Mouse (Mus musculus): ENCODE data around the gene Pola2. TPM values are rescaled to one million over a fixed set of nuclear protein-coding genes. Genes with fewer than 3 reads are reported as not detected.
A peak's percentile ranks its signal among the peaks of the same experiment; 100 is the strongest.

The Pola2 gene
- polyA plus RNA-seq, 1 experiment from 2014 or later = 19.4 TPM

DNA sequence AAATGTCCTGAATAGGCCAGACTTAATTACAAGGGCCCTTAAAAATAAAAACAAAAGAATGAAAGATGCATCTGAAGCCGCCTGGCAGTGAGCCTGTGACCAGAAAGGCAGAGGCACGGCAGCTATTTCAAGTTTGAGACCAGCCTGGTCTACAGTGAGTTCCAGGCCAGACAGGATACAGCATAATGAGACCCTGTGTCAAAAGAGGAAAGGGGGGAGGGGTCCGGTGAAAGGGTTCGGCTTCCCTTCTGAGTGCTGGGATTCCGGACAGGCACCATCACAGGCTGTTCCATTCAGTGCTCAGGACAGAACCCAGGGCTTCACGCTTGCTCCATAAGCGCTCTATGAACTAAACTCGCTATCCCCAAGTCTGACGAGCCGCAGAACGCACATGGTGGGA, 37.0 kb downstream of the Pola2 start:
- Histone ChIP-seq H3K36me3 (ENCODE audit: control insufficient read depth, insufficient read depth, low read length) (no peaks in the 10 kb centered on the region), H3K4me3 (ENCODE audit: low read depth, low read length) (no peak overlapping the region), H3K9me3 (replicated peaks; ENCODE audit: control insufficient read depth, low read length, poor library complexity, severe bottlenecking) (no peaks in the 10 kb centered on the region), H3K27ac (ENCODE audit: low read length) (no peak overlapping the region), H3K4me2 (ENCODE audit: low read length) (no peak overlapping the region), H3K9ac (ENCODE audit: low read depth, low read length) (no peak overlapping the region), H3K4me1 (ENCODE audit: control insufficient read depth, insufficient read depth, low read length) (peaks cover 13% of the 10 kb centered on the region), H3K27me3 (ENCODE audit: control insufficient read depth, insufficient read depth, low read depth, low read length) (no peaks in the 10 kb centered on the region)
- 73% methylated on average over 11 of the region's 11 CpGs for WGBS
- ATAC-seq = no peak

DNA sequence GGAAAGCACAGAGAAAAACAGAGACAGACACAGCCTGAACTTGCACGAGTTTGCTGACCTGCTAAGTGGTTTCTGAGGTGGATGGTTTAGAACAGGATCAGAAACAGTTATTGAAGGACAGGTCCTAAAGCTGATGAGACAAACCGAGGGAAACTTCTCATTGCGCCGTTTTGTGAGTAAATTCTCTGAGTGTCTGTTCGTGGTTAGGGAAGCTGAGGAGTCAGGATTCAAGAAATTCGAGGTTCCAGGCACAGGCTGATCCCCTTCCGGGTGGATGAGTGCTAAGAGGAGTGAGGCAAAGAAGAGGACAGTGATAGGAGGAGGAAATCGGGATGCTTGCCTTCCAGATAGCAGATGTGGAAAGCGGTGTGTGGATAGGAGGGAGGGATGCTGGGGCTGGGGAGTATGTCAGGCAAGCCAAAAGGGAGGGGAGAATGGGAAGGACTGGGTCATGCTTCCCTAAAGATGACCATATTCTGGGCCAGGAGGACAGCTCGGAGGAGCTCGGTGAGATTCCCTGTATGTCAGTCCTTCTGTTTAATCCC, 38.6 kb downstream of the Pola2 start:
- no peak for ATAC-seq
- Histone ChIP-seq H3K27ac (ENCODE audit: low read length) (peak overlapping the region; percentile 69), H3K36me3 (ENCODE audit: control insufficient read depth, insufficient read depth, low read length) (no peaks in the 10 kb centered on the region), H3K4me1 (ENCODE audit: control insufficient read depth, insufficient read depth, low read length) (peaks cover 17% of the 10 kb centered on the region), H3K4me3 (ENCODE audit: low read depth, low read length) (peak overlapping the region; percentile 74), H3K27me3 (ENCODE audit: control insufficient read depth, insufficient read depth, low read depth, low read length) (no peaks in the 10 kb centered on the region), H3K9ac (ENCODE audit: low read depth, low read length) (peak overlapping the region; percentile 79), H3K4me2 (ENCODE audit: low read length) (peak overlapping the region; percentile 67), H3K9me3 (replicated peaks; ENCODE audit: control insufficient read depth, low read length, poor library complexity, severe bottlenecking) (no peaks in the 10 kb centered on the region)
- 27% methylated on average over 11 of the region's 11 CpGs for WGBS

DNA sequence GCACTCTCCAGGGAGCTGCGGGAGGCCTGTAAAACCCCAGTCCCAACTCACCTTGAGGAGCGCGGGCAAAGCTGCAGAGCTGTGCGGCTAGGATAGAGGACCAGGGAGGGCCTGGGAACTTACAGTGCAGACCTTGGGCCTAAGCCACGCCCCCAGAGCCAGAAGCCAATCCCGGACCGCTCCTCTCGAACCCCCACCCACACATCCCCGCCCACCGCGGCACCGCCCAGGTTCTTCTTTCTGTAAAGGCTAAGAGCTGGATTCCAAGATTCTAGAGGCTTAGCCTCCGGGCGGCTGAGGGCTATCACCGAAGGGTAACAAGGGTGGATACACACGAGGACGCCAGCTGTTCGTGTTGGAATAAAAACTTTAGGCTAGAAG, 39.3 kb downstream of the Pola2 start, which contains the start of gene Cdc42ep2:
Gene Cdc42ep2 (minus strand): TSS at position 104 of the 381 bp plus-strand sequence.
- Histone ChIP-seq H3K9me3 (replicated peaks; ENCODE audit: control insufficient read depth, low read length, poor library complexity, severe bottlenecking) (no peaks in the 10 kb centered on the region), H3K9ac (ENCODE audit: low read depth, low read length) (peak within 1 kb of the TSS; percentile 79), H3K27me3 (ENCODE audit: control insufficient read depth, insufficient read depth, low read depth, low read length) (no peaks in the 10 kb centered on the region), H3K36me3 (ENCODE audit: control insufficient read depth, insufficient read depth, low read length) (no peaks in the 10 kb centered on the region), H3K4me2 (ENCODE audit: low read length) (peak within 1 kb of the TSS; percentile 67), H3K4me3 (ENCODE audit: low read depth, low read length) (peak within 1 kb of the TSS; percentile 74), H3K4me1 (ENCODE audit: control insufficient read depth, insufficient read depth, low read length) (peaks cover 17% of the 10 kb centered on the region), H3K27ac (ENCODE audit: low read length) (peak within 1 kb of the TSS; percentile 69)
- peak; percentile 95 for ATAC-seq
- WGBS = under 1% methylated on average over 18 of the region's 18 CpGs

DNA sequence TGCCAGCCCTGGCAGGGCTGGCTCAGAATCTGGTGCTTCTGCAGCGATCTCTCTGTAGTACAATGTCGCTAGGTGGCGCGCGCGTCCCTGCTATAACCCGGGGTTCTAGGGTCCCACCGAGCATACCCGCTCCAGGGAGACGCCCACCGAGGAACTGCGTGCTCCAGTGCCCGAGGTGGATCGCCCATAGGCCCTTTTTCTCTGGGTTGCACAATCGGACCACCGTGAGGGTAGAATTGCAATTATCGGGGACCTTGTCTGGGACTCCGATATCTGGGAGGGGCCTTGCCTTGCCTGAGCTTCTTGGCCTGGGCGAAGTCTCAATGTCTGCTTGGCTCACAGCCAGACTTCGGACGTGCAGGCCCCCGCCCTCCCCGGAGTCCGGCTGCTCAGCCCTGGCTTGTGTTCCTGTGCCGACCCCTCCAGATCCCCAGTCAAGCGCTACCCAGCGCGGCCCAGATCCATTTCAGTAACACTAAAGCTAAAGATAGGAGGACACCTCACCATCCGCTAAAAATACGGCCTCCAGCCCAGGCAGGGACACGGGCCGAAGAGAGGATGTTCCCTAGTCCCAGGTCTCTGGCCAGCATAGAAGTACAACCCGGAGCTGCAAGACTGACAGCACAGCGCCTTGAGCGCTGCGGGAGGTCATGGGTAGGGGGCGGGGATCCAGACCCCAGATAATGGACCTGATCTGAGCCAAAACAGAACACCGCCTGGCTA, 39.9 kb downstream of the Pola2 start:
- ATAC-seq = peak; percentile 89
- peak overlapping the region; percentile 79 for H3K9ac ChIP-seq (ENCODE audit: low read depth, low read length)
- peak overlapping the region; percentile 69 for H3K27ac ChIP-seq (ENCODE audit: low read length)
- no peaks in the 10 kb centered on the region for H3K27me3 ChIP-seq (ENCODE audit: control insufficient read depth, insufficient read depth, low read depth, low read length)
- H3K4me3 ChIP-seq (ENCODE audit: low read depth, low read length) = peak overlapping the region; percentile 74
- H3K4me2 ChIP-seq (ENCODE audit: low read length) = peak overlapping the region; percentile 67
- H3K36me3 ChIP-seq (ENCODE audit: control insufficient read depth, insufficient read depth, low read length) = no peaks in the 10 kb centered on the region
- H3K4me1 ChIP-seq (ENCODE audit: control insufficient read depth, insufficient read depth, low read length) = peaks cover 17% of the 10 kb centered on the region
- under 1% methylated on average over 38 of the region's 38 CpGs for WGBS
- no peaks in the 10 kb centered on the region for H3K9me3 ChIP-seq (replicated peaks; ENCODE audit: control insufficient read depth, low read length, poor library complexity, severe bottlenecking)

DNA sequence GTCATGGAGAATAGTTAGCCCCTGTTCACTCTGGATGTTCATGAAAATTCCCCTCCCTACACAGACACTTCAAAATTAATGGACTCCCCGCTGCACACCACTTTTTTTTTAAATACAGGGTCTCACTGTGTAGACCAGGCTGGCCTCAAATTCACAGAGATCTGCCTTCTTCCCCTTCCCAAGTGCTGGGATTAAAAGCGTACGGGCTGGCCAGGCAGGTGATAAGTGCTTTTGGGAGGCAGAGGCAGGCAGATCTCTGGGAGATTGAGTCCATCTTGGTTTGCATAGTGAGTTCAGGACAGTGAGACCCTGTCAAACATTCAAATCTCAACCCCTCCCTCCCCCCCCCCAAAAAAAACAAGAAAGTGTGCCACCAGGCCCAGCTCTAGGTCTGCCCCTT, 41.0 kb downstream of the Pola2 start:
- no peak overlapping the region for H3K9ac ChIP-seq (ENCODE audit: low read depth, low read length)
- no peak overlapping the region for H3K4me3 ChIP-seq (ENCODE audit: low read depth, low read length)
- H3K27me3 ChIP-seq (ENCODE audit: control insufficient read depth, insufficient read depth, low read depth, low read length) = no peaks in the 10 kb centered on the region
- no peak for ATAC-seq
- WGBS = 93% methylated on average over 3 of the region's 3 CpGs
- H3K27ac ChIP-seq (ENCODE audit: low read length) = no peak overlapping the region
- peaks cover 17% of the 10 kb centered on the region for H3K4me1 ChIP-seq (ENCODE audit: control insufficient read depth, insufficient read depth, low read length)
- no peak overlapping the region for H3K4me2 ChIP-seq (ENCODE audit: low read length)
- H3K9me3 ChIP-seq (replicated peaks; ENCODE audit: control insufficient read depth, low read length, poor library complexity, severe bottlenecking) = no peaks in the 10 kb centered on the region
- H3K36me3 ChIP-seq (ENCODE audit: control insufficient read depth, insufficient read depth, low read length) = peaks cover 7% of the 10 kb centered on the region

DNA sequence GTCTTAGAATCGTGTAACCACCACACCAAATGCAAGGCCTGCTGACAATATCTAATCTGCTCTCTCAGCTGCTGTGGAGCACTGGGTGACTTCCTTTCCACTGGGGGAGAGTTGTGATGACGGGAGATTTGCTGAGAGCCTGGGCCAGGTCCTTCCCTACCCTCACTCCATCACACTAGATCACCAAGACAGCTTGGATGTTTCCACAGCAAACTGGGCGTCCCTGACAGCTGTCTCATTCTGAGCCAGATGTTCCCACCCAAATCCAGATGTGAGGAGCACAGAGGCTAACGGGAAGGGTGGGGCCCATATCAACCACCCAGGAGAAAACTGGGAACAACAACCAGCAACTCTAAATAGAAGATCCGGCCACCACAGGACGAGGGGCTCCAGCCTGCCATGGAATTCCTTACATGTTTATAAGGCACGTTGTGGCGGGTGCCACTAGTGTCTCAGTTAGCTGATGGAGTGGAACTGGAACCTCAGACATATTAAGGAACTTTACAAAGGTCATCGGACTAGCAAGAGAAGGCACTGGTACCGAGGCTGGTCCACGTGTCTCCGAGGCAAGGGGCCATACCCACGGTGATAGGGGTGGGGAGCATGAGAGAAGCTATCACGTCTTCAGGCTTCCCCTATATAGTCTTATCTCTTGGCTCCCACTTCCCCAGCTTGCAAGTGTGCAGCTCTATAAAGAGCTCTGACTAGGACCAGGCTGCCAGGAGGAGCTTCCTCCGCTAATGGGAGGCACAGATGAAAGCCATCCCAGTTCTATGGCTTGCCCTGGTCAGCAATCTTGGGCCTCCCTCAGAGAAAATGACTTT, 41.7 kb downstream of the Pola2 start:
- ATAC-seq = no peak
- Histone ChIP-seq H3K4me1 (ENCODE audit: control insufficient read depth, insufficient read depth, low read length) (peaks cover 17% of the 10 kb centered on the region), H3K9ac (ENCODE audit: low read depth, low read length) (no peak overlapping the region), H3K9me3 (replicated peaks; ENCODE audit: control insufficient read depth, low read length, poor library complexity, severe bottlenecking) (no peaks in the 10 kb centered on the region), H3K27ac (ENCODE audit: low read length) (no peak overlapping the region), H3K4me2 (ENCODE audit: low read length) (peak overlapping the region; percentile 35; the same call in 1 of the 2 replicates), H3K36me3 (ENCODE audit: control insufficient read depth, insufficient read depth, low read length) (peaks cover 8% of the 10 kb centered on the region), H3K4me3 (ENCODE audit: low read depth, low read length) (no peak overlapping the region), H3K27me3 (ENCODE audit: control insufficient read depth, insufficient read depth, low read depth, low read length) (no peaks in the 10 kb centered on the region)
- 77% methylated on average over 15 of the region's 15 CpGs for WGBS

DNA sequence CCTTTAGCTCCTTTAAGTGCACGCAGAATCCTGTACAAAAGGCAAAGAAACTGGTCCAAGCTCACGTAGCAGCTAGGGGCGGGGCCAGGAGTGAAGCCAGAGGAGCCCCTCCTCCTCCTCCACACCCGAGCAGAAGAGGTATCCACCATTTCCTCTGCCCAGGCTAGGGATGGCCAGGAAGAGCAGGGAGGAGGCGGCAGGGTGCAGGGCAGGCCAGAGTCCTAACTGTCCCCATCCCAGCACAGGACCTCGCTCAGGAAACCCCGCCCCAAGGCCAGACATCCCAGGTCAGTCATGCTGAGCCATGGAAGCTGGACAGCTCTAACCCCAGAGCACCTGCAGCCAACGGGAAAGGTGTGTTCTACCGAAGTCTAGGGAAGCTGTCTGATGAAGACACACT, 42.3 kb downstream of the Pola2 start:
- H3K4me2 ChIP-seq (ENCODE audit: low read length) = peak overlapping the region; percentile 35
- H3K27me3 ChIP-seq (ENCODE audit: control insufficient read depth, insufficient read depth, low read depth, low read length) = no peaks in the 10 kb centered on the region
- H3K36me3 ChIP-seq (ENCODE audit: control insufficient read depth, insufficient read depth, low read length) = peaks cover 14% of the 10 kb centered on the region
- H3K4me1 ChIP-seq (ENCODE audit: control insufficient read depth, insufficient read depth, low read length) = peaks cover 17% of the 10 kb centered on the region
- no peak overlapping the region for H3K4me3 ChIP-seq (ENCODE audit: low read depth, low read length)
- no peak overlapping the region for H3K27ac ChIP-seq (ENCODE audit: low read length)
- ATAC-seq = no peak
- WGBS = 24% methylated on average over 8 of the region's 9 CpGs
- no peaks in the 10 kb centered on the region for H3K9me3 ChIP-seq (replicated peaks; ENCODE audit: control insufficient read depth, low read length, poor library complexity, severe bottlenecking)
- H3K9ac ChIP-seq (ENCODE audit: low read depth, low read length) = no peak overlapping the region; the same call in 1 of the 2 replicates

DNA sequence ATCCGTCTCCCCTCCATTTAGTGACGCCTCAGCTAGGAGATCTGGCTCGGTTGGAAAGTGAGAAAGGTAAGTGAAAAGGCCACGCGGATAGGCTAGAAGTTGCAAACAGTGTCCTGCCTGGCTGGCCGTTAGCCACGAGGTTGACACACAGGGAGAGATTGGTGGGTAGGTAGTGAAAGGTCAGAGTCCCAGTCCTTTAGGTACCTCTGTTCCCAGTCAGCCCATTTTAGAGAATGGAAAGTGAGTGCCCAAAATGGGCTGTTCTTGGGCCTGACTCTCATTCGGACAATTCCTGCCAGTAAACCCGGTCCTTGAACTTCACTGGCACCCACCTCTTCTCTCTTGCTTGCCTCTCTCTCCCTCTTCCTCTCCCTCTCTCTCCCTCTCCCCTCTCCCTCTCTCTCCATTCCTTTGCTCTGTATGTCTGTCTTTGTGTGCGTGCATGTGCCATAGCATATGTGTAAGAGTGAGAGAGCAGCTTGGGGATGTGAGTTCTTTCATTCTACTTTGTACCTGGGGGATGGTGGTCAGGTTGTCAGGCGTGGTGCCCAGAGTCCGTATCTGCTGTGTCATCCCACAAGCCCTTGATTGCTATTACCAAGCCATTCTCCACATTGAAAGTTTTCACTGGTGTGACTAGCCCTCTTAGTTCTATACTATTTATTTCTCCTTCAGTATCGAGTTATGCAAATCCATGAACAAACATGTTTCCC, 50.8 kb downstream of the Pola2 start, which contains the start of gene Dpf2:
Gene Dpf2 (minus strand): TSS at position 4 of the 713 bp plus-strand sequence.
- peak within 1 kb of the TSS; percentile 80 for H3K27ac ChIP-seq (ENCODE audit: low read length)
- peaks cover 28% of the 10 kb centered on the region for H3K4me1 ChIP-seq (ENCODE audit: control insufficient read depth, insufficient read depth, low read length)
- WGBS = 24% methylated on average over 13 of the region's 13 CpGs
- peak within 1 kb of the TSS; percentile 89 for H3K9ac ChIP-seq (ENCODE audit: low read depth, low read length)
- H3K27me3 ChIP-seq (ENCODE audit: control insufficient read depth, insufficient read depth, low read depth, low read length) = no peaks in the 10 kb centered on the region
- H3K36me3 ChIP-seq (ENCODE audit: control insufficient read depth, insufficient read depth, low read length) = peaks cover 13% of the 10 kb centered on the region
- peak; percentile 8; the same call in 1 of the 2 replicates for ATAC-seq
- peak within 1 kb of the TSS; percentile 94 for H3K4me3 ChIP-seq (ENCODE audit: low read depth, low read length)
- peak within 1 kb of the TSS; percentile 93 for H3K4me2 ChIP-seq (ENCODE audit: low read length)
- no peaks in the 10 kb centered on the region for H3K9me3 ChIP-seq (replicated peaks; ENCODE audit: control insufficient read depth, low read length, poor library complexity, severe bottlenecking)

Data from midbrain, embryonic 16.5 days (tissue).